Mouse (Mus musculus) gastrocnemius, postnatal 4 days (tissue): ENCODE results near the gene Cc2d2b. TPM values are rescaled to one million over a fixed set of nuclear protein-coding genes. Genes with fewer than 3 reads are reported as not detected.
A peak's percentile ranks its signal among the peaks of the same experiment; 100 is the strongest.

Experiments used
- DNase-seq, 2 experiments: peaks; one replicate each; pipeline ENCODE4 v3.0.0; 2021 to 2022; ENCODE audit warnings: low spot score in 2 of 2, mixed read lengths in 2 of 2
- long read RNA-seq, 2 experiments: library from polyadenylated mRNA; stranded (forward); transcript quantifications; one replicate each; pipeline ENCODE4 v2.0.0; 2021
- total RNA-seq, 2 experiments: library from RNA; stranded (reverse); gene quantifications; 2 replicates each; pipeline ENCODE4 v1.2.3; 2021

Gene Cc2d2b
- total RNA-seq = not detected
- long read RNA-seq, experiment 1 = 0 reads
- long read RNA-seq, experiment 2 = 0 reads

DNA sequence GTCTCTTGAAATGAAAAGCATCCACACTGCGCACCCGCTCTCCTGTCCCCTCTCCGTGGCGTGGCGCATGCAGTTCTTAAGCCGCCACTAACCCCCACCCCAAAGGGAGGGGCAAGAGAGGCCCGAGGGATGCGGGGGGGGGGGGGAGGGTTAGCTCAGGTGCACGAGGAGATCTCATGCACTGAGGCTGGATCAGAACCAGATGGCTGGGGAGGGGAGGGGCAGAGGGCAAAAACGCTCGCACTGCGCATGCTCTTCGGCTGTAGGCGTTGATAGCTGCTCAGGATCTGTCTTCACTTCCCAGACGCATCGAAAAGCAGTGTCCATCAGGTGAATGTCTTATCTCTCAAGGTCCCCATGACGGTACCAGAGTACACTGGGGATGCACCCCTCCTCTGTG is at the start of gene Cc2d2b:
Gene Cc2d2b, plus strand, starts transcription at position 195 of the 400 bp plus-strand sequence.
- DNase-seq = no peak

DNA sequence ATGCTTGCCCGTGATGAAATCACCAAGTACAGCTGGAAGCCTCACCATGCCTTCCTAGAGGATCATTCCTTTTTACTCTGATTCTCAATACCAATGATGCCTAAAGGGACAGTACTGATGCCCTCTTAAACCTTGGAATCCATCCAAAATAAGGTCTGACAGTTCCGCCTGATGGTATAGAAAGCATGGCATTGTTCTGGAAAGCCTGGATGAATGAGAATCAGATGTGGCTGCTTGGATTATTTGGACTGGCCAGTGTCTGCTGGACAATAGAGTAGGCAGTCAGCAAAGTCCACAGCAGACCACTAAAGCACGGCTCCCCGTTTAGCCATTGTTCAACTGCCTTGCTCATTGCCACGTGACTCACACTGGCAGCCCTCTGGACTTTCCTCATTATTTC is 48.7 kb upstream of the Cc2d2b start:
- DNase-seq = no peak

DNA sequence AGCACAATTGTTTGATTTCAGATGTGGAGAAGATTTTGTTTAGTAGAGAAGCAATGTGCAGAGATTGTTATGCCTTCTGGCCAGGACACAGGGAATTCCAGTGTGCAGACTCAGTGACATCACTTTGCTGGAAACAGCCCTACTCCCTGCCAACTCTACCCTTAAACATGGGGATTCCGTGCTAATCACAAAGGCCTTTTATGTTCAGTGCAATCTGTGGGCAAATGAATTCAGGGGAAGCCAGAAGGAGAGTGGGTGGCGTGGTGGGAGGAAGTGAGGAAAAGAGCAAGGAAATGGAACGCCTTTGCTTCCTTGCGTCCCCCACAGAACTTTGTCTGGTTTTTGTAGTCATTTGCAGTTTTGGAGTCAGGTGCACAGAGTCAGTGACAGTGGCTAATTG is 46.1 kb upstream of the Cc2d2b start:
- no peak for DNase-seq

DNA sequence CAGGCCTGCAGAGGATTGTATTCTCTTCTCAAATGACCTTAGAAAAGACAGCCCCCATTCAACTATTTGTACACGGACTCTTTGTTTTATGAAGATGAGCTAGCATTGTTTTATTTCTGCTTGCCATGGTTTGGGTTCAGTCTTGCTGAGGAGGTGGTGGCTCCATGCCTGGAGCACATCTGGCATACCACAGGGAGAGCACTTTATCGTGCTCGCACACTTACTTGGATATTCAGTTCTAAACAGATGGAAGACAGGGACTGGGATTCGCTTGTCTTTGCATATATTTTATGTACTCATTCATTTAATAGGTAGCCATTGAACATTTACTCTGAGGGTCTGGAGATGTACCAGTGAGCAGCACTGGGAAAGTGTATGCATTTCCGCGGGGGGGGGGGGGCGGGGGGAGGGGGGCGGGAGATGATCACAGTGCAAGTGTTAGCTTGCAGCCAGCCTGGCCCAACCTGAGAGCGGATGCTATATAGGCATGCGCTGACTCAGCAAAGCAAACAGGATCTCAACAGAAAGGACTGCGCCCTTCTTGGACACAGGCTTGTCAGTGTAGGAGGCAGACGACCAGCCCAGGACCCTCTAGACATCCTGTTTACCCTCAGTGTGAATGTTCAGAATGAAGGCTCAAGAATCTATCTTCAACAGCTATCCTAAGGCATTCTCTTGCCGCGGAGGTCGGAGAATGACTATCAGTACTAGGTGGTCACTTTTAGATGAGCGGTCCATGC is 35.5 kb upstream of the Cc2d2b start:
- no peak for DNase-seq

DNA sequence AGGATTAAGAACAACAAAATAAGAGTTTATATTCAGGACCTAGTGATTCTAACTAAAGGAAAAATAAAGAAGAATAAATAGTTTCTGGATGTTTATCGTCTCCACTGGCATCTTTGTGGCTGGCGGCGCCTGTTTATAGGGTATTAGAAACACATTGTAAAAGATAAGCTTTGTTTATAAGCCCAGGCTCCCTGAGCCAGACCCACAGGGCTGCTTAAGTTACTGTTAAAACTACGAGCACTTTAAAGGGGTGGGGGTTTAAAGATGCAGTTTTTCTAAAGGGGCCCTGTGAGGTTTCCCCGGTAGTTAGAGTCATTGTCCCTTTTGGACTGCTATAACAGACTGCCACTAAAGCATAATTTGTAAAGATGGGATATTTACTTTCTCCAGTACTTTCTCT is 33.9 kb upstream of the Cc2d2b start:
- no peak for DNase-seq

DNA sequence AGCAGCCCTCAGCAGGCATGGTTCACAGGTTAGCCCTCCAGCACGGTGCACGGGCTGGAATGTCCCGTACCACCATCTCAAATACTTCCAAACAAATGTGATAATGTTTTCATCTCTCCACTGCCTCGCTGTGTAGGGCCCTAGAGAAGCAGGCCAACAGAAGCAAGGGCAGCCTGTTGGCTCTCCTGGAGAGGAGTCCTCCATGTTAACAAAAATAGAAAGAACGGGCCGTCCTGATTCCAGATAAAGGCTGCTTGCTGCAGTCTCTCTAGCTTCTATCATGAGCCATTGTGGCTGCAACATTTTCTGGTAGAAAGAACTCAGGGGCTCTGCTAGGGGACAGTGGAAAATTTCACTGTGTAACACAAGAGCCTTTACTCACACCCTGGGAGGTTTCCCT is 31.6 kb upstream of the Cc2d2b start:
- no peak for DNase-seq

DNA sequence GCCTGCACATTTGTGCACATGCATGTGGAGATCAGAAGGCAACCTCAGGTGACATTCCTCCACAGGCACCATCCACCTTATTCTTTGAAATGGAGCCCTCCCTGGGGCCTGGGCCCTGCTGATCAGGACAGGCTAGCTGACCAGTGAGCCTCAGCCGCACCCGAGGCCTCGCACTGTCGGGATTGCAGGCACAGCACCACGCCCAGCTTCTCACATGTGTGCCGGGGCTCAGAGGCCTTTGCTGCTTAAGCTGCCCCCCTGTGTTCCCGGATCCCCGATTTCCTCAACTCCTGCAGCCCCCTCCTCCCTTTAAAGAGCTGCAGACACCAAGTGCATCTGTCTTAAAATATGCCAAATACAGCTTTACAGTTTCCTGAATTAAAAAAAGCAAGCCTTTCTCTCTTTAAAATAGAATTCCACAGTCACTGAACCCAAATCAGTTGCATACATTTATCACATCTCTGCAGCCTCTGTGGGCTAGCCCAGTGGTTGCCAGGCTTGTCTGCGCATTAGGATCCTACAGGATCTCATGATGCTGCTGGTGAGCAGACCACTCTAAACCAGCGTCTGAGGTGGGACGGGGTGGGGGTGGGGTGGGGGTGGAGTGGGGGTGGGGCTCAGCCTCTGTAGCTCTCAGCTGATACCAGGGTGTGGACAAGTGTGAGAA is 29.0 kb upstream of the Cc2d2b start:
- DNase-seq = no peak

DNA sequence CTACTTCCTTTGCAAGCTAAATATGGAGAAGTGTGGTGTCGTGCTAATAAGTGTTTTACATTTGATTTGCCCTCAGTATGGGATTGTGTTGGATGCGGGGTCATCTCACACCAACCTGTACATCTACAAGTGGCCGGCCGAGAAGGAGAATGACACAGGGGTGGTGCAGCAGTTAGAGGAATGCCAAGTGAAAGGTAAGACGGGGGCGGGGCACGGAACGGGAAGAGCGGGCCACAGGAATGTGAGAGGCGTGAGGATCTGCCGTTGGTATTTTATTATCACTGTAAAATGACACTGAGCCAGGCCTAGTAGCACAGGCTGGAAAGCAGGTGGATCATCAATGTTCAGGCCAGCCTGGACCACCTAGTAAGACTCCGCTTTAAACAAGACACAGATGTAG is 28.2 kb upstream of the Cc2d2b start:
- DNase-seq = no peak

DNA sequence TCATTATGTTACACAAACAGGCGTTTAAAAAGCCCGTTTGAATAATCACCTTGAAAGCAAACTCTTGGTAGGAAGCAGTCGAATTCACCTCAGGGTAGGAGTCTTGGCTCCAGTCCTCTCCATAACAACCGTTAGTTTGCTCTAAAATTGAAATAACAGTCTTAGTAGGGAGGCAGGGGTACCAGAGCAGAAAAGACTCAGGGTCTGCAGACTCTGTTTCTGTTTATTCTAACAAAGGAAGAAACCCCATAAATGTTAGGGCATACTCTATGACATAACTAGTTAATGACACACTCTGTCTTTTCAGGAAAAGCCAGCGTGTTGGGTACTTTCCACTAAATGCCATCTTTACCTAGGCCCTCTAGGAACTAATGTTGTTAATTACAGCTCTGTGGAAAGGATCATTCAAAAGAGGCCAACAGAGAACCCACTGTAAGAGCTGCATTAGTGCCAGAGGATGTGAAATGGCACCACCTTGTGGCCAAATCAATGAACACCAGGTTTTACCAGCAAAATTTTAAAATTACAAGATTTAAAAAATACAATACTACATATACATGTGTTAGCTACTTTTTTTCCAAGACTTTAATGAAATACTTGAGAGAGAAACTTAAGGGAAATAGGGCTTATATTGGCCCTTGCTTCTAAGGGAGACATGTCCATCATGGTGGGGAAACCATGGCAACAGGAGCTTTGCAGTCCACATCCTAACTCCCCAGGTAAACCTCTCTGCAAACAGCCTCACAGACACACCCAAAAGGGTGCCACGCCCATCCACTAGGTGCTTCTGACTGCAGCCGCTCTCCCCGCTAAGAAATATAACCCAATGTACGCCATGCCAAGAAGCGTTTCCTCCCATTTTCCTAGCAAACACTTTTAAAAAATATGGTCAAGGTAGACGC is 26.2 kb upstream of the Cc2d2b start:
- DNase-seq = peak in 1 of 2 experiments; percentile 38

DNA sequence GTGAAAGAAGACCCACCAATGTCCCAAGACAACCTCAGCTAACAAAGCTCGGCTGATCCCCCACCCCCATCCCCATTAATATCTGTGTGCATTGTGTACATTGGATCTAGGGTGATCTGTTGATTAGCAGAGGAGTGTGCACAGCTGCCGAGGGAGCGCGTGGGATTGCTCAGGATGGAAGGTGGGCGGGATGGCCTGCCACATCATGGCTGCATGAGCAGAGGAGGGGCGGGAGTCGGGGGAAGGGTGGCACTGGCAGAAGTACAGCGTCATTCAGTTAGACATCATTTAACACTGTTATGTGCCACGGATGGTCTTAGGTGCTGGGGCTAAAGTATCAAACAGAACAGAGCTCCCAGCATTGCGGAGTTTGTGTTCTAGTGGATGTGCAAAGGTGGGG is 25.0 kb upstream of the Cc2d2b start:
- no peak for DNase-seq

DNA sequence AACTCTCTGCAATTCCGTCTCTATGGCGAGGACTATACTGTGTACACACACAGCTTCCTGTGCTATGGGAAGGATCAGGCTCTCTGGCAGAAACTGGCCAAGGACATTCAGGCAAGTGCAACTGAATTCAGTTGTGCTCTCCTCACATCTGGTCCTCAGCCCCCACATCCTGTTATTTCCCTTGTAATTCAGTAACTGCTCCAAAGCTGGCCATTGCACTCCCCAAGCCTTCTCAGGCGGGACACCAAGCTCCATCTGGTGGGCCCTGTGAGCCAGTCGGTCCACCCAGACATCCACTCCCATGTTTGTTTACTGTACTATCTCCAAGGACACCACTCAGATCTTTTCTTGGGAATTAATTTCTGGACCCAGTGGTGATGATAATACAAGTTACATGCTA is 22.4 kb upstream of the Cc2d2b start:
- DNase-seq = peak in 1 of 2 experiments; percentile 30

DNA sequence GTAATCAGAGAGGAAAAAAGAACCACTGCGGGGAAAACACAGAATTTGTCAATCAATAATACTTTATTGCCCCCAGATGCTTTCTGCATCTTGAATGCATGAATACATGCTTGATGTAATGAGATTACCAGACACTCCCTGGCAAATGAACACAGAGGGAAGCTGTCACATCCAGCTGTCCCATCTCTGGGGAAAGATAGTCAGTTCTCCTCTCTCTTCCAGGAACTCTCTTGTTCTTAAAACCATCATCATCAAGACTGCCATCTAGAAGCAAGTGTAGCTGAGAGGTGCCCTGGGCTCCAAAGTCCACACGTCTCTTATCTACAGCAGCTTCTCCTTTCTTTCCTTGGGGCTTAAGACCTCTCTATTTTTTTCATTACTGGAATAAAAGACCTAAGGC is 21.9 kb upstream of the Cc2d2b start:
- DNase-seq = no peak

DNA sequence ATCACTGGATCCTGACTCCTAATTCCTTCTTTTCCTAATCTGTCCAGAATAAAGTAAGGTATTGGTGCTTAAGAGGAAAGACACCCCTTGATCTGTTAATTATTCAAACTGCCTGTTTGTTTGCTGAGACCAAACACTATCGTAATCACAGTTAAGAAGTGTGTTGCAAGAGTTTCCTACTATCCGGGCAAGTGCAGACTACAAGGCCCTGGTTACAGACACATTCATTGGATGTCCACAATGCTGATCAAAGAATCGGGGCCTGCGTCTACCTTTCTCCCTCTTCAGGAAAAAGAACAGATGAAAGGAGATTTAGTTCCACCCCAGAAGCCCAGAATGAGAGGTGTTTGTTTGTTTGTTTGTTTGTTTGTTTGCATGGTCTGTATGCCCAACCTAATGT is 20.3 kb upstream of the Cc2d2b start:
- no peak for DNase-seq

DNA sequence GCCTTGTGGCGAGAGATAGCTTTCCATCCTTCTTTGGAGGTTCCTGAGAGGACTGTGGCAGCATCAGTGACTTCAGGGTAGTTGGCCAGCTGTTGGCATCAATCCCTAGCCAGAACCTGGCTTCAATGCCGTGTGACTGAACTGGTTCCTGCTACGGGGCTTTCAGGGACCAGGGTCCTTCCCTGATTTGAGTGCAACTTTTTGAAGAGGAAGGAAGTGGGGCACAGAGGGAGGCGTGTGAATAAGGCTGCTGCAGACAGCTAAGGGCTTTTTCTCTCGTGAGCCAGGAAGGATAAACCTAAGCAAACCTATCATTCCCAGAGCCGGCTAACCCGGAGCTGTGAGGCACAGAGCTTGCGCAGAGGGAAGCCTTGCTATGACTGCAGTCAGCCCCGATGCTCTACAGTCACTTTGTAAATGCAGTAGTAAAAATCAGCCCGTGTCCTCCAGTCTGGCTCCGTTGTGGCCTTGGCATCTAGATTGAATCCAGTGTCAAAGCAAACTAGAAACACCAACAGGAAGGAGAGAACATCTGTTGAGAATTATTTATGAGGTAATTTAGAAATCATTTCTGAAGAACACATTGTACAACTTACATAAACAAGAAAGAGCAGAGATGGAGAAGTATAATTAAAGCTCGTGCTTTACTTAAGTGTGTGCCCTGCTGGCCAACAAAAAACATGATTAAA is 19.7 kb upstream of the Cc2d2b start:
- DNase-seq = no peak

DNA sequence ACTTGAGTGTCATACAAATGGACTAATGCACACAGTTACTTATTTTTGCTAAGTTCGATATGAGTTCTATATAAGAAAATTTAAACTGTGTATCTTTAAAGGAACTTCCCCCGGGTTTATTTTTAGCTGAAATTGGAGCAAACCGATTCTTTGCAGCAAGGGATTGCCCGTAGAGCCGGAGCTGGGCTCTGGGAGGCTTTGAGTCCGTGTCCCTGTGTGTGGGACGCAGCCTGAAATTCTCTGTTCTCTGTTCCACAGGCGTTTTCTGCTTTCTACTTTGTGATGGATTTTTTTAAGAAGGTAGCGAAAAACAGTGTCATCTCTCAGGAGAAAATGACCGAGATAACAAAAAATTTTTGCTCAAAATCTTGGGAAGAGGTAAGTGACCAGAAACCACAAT is 15.1 kb upstream of the Cc2d2b start:
- no peak for DNase-seq

DNA sequence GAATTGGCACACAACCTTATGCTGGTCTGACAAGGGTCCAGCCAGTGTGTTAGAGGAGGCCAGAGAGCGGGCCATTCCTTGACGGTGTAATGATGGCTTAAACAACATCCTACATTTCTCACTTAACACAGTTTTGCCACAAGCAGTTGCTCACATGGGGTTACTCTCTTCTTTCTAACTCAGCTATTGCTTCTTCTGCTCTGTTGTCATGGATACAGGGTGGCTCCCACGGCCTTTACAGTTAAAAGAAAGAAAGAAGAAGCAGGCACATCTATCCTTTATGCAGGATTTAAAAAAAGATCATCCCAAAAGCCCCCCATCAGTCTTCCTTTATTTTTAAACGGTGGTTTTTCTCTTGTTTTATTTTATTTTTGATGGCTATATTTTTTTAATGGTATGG is 14.7 kb upstream of the Cc2d2b start:
- no peak for DNase-seq

DNA sequence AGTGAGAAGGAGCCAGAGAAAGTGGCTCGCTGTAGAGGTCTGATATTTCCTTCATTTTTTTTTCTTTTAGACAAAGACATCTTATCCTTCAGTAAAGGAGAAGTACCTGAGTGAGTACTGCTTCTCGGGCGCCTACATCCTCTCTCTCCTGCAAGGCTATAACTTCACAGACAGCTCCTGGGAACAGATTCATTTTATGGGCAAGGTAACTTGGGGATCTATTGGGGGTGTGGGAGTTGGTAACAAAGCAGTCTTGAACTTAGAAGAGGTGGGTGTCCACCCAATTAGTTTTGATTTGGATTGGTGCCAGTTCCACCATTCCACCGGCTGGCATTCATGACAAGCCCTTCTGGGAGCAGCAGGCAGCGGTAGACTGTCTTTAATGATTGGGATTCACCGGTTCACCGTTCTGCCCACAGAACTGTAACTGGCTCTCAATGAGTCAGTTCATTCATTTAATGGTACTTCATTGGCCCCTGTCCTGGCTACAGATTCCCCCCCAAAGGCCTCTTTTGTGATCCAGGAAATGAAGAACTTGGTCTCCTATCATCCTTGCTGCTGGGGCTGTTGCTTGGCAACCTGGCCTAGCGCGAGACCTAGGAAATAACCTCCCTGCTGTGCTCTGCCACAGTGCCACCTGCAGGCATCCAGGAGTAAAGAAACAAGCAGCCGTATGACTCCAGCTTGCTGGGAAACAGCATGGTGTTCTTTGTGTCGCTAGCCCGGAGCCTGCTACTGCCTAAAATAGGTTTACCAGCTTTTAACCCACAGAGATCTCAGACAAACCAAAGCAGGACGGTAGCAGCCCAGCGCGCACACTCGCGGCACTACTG is 11.7 kb upstream of the Cc2d2b start:
- DNase-seq = peak; percentile 42 to 65

DNA sequence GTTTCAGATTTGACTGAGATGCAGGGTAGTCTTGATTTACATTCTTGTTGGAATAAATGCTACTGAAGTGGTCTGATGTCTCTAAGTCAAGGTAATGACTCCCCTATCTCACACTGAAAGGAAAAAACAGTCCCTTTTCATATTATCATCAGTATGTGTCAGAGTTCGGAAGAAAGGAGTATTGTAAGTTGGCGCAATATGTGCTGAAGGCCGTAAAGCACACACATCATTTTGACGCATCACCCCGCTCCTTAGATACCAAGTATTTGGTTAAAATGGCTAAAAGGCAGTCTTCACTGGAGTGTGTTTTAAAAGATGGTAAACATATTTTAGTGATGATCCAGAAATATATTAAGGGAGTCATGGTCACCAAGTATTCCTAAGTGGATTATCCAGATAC is 10.9 kb upstream of the Cc2d2b start:
- DNase-seq = no peak

DNA sequence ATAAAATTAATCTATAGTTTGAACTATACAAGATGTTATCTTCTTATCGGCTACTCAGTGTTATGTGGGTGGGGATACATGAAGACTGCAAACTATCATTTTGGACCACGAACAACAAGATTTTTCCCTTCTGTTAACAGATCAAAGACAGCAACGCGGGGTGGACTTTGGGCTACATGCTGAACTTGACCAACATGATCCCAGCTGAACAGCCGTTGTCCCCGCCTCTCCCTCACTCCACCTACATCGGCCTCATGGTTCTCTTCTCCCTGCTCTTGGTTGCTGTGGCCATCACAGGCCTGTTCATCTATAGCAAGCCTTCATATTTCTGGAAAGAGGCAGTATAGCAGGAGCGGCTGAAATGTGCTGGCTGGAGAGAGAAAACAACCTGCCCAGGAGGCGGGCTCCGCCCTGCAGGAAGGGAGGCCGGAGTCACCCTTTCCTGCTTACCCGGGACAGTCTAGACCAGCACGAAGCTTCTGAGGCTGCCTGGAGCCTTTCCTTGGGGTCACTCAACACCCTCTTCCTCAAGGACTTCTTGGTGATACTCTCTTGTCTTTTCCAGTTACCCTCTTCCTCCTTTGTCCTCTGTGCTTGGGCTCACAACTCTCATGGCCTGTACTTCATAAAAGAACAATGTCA is 9.7 kb upstream of the Cc2d2b start:
- no peak for DNase-seq

DNA sequence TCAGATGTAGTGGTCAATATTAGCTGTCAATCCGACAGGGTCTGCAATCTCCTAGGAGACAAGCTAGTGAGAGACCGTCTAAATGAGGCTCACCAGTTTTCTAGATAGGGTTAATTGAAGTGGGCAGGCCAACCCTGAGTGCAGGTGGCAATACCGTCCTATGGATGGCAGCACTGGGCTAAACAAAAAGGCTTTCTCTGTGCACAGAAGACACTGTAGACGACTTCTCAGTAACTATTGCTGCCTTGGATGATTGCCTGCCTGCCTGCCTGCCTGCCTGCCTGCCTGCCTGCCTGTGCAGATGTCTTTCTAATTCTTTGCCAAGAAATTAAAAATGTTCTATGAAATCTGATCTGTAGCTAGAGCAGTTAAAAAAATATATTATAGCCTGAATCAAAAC is 1.9 kb upstream of the Cc2d2b start:
- no peak for DNase-seq
